Mouse (Mus musculus) limb, embryonic 10.5 days (tissue): ENCODE data around the gene Tmem59. TPM values are rescaled to one million over a fixed set of nuclear protein-coding genes. Genes with fewer than 3 reads are reported as not detected.

Experiments used
- DNase-seq: peaks from one replicate; pipeline ENCODE4 v3.0.0-alpha.2; 2017; ENCODE audit warnings: low spot score
- H3K27ac ChIP-seq: fragments of 300-500 bp; sonication (generic); 2 replicates; pipeline ENCODE4 v1.5.1; 2016; ENCODE audit warnings: mild to moderate bottlenecking
- H3K27me3 ChIP-seq: fragments of 300-500 bp; sonication (generic); 2 replicates; pipeline ENCODE4 v1.6.1; 2016; ENCODE audit warnings: low read depth, mild to moderate bottlenecking; ENCODE audit not compliant: poor library complexity, severe bottlenecking
- H3K36me3 ChIP-seq: fragments of 300-500 bp; sonication (generic); 2 replicates; pipeline ENCODE4 v1.6.1; 2016; ENCODE audit warnings: mild to moderate bottlenecking, moderate library complexity
- H3K4me1 ChIP-seq: fragments of 300-500 bp; sonication (generic); 2 replicates; pipeline ENCODE4 v1.6.1; 2016
- H3K4me3 ChIP-seq: fragments of 300-500 bp; sonication (generic); 2 replicates; pipeline ENCODE4 v1.5.1; 2016; ENCODE audit warnings: mild to moderate bottlenecking, moderate library complexity
- H3K9me3 ChIP-seq: fragments of 300-500 bp; sonication (generic); replicated peaks from 2 replicates; pipeline ENCODE4 v1.6.1; 2016; ENCODE audit warnings: mild to moderate bottlenecking
- WGBS: fragments of 180-500 bp; shearing (Covaris S2); methylation state at CpG from one replicate; pipeline ENCODE4 v1.1.7; 2016; 5-methylcytosine and 5-hydroxymethylcytosine counted together
- polyA plus RNA-seq: library from polyadenylated mRNA; unstranded; fragments of >200 nt; fragmentation: Nextera tagmentation; extraction: Ambion mirVana; gene quantifications from 2 replicates; pipeline ENCODE4 v1.2.1, GENCODE M21; 2016

Tmem59 gene
- polyA plus RNA-seq, 1 experiment from 2014 or later, result 274 TPM

DNA sequence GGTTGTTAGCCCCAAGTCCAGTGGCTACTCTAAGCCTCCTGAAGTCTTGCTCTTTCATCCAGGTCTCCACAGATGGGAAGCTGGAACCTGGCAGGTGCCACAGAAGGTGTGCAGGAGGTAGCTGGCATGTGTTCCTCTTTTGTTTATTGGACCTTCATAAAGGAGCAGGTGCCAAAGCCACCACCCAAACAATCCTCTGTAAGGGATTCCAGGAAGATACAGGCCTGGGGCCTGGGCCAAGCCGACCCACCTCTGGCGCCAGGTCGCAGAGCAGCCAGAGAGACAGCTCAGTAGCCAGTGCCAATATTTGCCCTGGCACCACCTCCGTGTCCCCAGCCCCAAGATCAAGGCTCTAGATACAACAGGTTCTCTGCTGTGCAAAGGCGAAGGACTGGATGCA lies 43.3 kb downstream of the Tmem59 start:
- Histone ChIP-seq H3K36me3 (no peaks in the 10 kb centered on the region), H3K27ac (no peak overlapping the region), H3K9me3 (no peaks in the 10 kb centered on the region), H3K4me3 (no peak overlapping the region), H3K4me1 (peaks cover 3% of the 10 kb centered on the region; the same call in 1 of the 2 replicates), H3K27me3 (no peaks in the 10 kb centered on the region)
- 89% methylated on average over 5 of the region's 5 CpGs for WGBS
- no peak for DNase-seq

GRCm38 (mm10) chr4:107223225-107224204 lies 45.3 kb downstream of the Tmem59 start:
- H3K36me3 ChIP-seq, result no peaks in the 10 kb centered on the region
- H3K27me3 ChIP-seq, result no peaks in the 10 kb centered on the region
- no peak for DNase-seq
- H3K4me1 ChIP-seq, result peaks cover 3% of the 10 kb centered on the region; the same call in 1 of the 2 replicates
- no peak overlapping the region for H3K27ac ChIP-seq
- 85% methylated on average over 11 of the region's 11 CpGs for WGBS
- no peak overlapping the region for H3K4me3 ChIP-seq
- H3K9me3 ChIP-seq, result no peaks in the 10 kb centered on the region

DNA sequence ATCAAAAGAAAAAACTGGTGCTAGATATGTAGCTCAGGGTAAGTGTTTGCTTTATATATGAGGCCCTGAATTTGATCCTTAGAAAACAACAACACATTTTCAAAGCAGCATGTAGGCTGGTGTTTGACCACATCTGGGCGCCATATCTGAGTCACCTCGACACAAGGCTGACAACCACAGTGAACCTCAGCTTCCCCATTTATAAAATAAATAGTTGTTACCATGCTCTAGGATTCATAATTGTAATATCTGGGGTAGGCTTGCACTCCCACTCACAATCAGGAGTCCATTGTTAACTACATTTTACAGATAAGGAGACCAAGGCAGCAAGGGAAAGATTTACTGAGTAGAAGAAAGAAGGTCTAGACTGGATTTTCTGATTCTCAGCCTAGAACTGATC lies 48.1 kb downstream of the Tmem59 start:
- 0 out of 2 replicates have a peak, but pooled peaks cover 3% of the 10 kb centered on the region for H3K4me1 ChIP-seq
- WGBS, result 90% methylated on average over 2 of the region's 2 CpGs
- peaks cover 8% of the 10 kb centered on the region; the same call in 1 of the 2 replicates for H3K36me3 ChIP-seq
- H3K27me3 ChIP-seq, result no peaks in the 10 kb centered on the region
- DNase-seq, result no peak
- H3K4me3 ChIP-seq, result no peak overlapping the region
- H3K27ac ChIP-seq, result no peak overlapping the region
- H3K9me3 ChIP-seq, result no peaks in the 10 kb centered on the region

DNA sequence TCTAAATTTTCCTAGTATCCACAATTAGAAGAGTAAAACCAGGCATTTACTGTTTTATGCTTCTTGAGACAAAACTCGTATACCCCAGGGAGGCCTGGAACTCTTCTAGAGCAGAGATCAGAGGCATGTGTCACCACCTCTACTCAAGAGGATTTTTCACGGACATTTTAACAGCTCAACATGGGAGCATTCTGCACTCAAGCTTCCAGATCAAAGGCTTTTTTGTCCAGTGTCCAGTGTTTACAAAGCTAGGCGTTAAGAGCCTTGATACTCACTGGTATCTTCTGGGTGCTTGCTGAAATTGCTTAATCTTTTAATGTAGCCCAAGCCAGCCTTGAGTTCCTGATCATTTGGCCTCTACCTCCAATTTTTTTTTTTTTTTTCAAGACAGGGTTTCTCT lies 54.0 kb downstream of the Tmem59 start:
- no peak for DNase-seq
- Histone ChIP-seq H3K4me1 (no peaks in the 10 kb centered on the region), H3K9me3 (no peaks in the 10 kb centered on the region), H3K36me3 (peaks cover 66% of the 10 kb centered on the region), H3K4me3 (no peak overlapping the region), H3K27ac (no peak overlapping the region), H3K27me3 (no peaks in the 10 kb centered on the region)
- 50% methylated on average over 3 of the region's 3 CpGs for WGBS

- Histone ChIP-seq H3K36me3 (peaks cover 99% of the 10 kb centered on the region), H3K9me3 (no peaks in the 10 kb centered on the region), H3K4me1 (no peaks in the 10 kb centered on the region), H3K4me3 (no peak overlapping the region), H3K27me3 (no peaks in the 10 kb centered on the region), H3K27ac (no peak overlapping the region)
- WGBS, result 93% methylated on average over 2 of the region's 2 CpGs
- DNase-seq, result no peak
Observed at GRCm38 (mm10) chr4:107238253-107238652, 60.1 kb downstream of the Tmem59 start.

GRCm38 (mm10) chr4:107240196-107240595 lies 62.0 kb downstream of the Tmem59 start:
- no peaks in the 10 kb centered on the region for H3K9me3 ChIP-seq
- no peak for DNase-seq
- H3K36me3 ChIP-seq, result peaks cover 98% of the 10 kb centered on the region
- peaks cover 4% of the 10 kb centered on the region; the same call in 1 of the 2 replicates for H3K4me1 ChIP-seq
- WGBS, result 95% methylated on average over 6 of the region's 6 CpGs
- H3K27ac ChIP-seq, result no peak overlapping the region
- no peak overlapping the region for H3K4me3 ChIP-seq
- H3K27me3 ChIP-seq, result no peaks in the 10 kb centered on the region

GRCm38 (mm10) chr4:107243365-107244333 lies 65.5 kb downstream of the Tmem59 start:
- WGBS, result 80% methylated on average over 6 of the region's 6 CpGs
- no peaks in the 10 kb centered on the region for H3K9me3 ChIP-seq
- H3K4me1 ChIP-seq, result peaks cover 15% of the 10 kb centered on the region; the same call in 1 of the 2 replicates
- no peak overlapping the region for H3K4me3 ChIP-seq
- peaks cover 82% of the 10 kb centered on the region for H3K36me3 ChIP-seq
- H3K27ac ChIP-seq, result no peak overlapping the region
- DNase-seq, result no peak
- no peaks in the 10 kb centered on the region for H3K27me3 ChIP-seq

GRCm38 (mm10) chr4:107245368-107245767 lies 67.2 kb downstream of the Tmem59 start:
- DNase-seq, result no peak
- 69% methylated on average over 2 of the region's 2 CpGs for WGBS

GRCm38 (mm10) chr4:107246040-107246439 lies 67.8 kb downstream of the Tmem59 start:
- 83% methylated on average over 1 of the region's 1 CpGs for WGBS
- H3K4me3 ChIP-seq, result no peak overlapping the region
- H3K9me3 ChIP-seq, result no peaks in the 10 kb centered on the region
- DNase-seq, result no peak
- H3K27ac ChIP-seq, result no peak overlapping the region
- H3K27me3 ChIP-seq, result no peaks in the 10 kb centered on the region
- peaks cover 59% of the 10 kb centered on the region for H3K36me3 ChIP-seq
- peaks cover 28% of the 10 kb centered on the region for H3K4me1 ChIP-seq

More at GRCm38 (mm10) chr4:107245368-107245767, 67.2 kb downstream of the Tmem59 start:
- peaks cover 26% of the 10 kb centered on the region for H3K4me1 ChIP-seq
- peaks cover 65% of the 10 kb centered on the region for H3K36me3 ChIP-seq
- no peak overlapping the region for H3K27ac ChIP-seq
- no peaks in the 10 kb centered on the region for H3K27me3 ChIP-seq
- no peaks in the 10 kb centered on the region for H3K9me3 ChIP-seq
- H3K4me3 ChIP-seq, result no peak overlapping the region

- H3K4me3 ChIP-seq, result no peak overlapping the region
- 84% methylated on average over 9 of the region's 9 CpGs for WGBS
- peaks cover 35% of the 10 kb centered on the region for H3K4me1 ChIP-seq
- H3K27ac ChIP-seq, result no peak overlapping the region
- no peaks in the 10 kb centered on the region for H3K27me3 ChIP-seq
- peaks cover 48% of the 10 kb centered on the region for H3K36me3 ChIP-seq
- DNase-seq, result no peak
- no peaks in the 10 kb centered on the region for H3K9me3 ChIP-seq
Observed at GRCm38 (mm10) chr4:107247110-107247509, 68.9 kb downstream of the Tmem59 start.

- Histone ChIP-seq H3K27ac (no peak overlapping the region), H3K36me3 (peaks cover 38% of the 10 kb centered on the region), H3K27me3 (no peaks in the 10 kb centered on the region), H3K4me3 (no peak overlapping the region), H3K9me3 (no peaks in the 10 kb centered on the region), H3K4me1 (peaks cover 43% of the 10 kb centered on the region)
- 95% methylated on average over 3 of the region's 3 CpGs for WGBS
- no peak for DNase-seq
Observed at GRCm38 (mm10) chr4:107248061-107248460, 69.9 kb downstream of the Tmem59 start.

- Histone ChIP-seq H3K27me3 (no peaks in the 10 kb centered on the region), H3K27ac (no peak overlapping the region), H3K9me3 (no peaks in the 10 kb centered on the region), H3K4me1 (peaks cover 44% of the 10 kb centered on the region), H3K36me3 (peaks cover 25% of the 10 kb centered on the region), H3K4me3 (no peak overlapping the region)
- DNase-seq, result no peak
- 66% methylated on average over 2 of the region's 2 CpGs for WGBS
Observed at GRCm38 (mm10) chr4:107249471-107249870, 71.3 kb downstream of the Tmem59 start.
